In the genomic region with DNA sequence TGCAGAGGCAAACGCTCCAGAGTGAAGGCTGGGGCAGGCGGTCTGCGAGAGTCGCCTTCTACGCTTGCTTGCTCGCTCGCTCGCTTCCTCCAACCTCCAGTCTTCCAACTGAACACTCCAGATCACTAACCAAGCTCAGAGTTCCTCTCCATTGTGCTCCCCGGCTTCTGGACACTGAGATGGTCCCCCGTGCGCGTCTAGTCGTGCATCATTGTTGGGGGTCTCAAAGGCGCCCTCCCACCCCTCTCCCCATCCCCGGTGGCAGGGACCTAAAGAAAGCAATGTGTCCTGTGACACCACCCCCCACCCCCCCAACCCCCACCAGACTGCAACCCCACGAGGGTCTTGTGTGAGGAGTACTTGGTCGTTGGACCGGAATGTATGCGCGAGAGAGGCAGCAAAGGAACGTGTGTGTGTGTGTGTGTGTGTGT, we compare ENCODE assay signal across 8 mouse cellular contexts. TPM values are rescaled to one million over a fixed set of nuclear protein-coding genes. Genes with fewer than 3 reads are reported as not detected.
DNase-seq lines count a peak whose midpoint lies in the region; ATAC-seq and TF ChIP-seq lines count a peak whose summit lies in the region.

No protein-coding gene starts in this region.

- H3K36me3 ChIP-seq in kidney, embryonic 16.5 days (ENCODE audit: insufficient read depth, low read length): no peaks in the 10 kb centered on the region
- no peaks in the 10 kb centered on the region for H3K36me3 ChIP-seq in limb, embryonic 14.5 days (ENCODE audit: control insufficient read depth, insufficient read depth, low read length)
- no peaks in the 10 kb centered on the region for H3K36me3 ChIP-seq in neural tube, embryonic 15.5 days

- H3K27me3 ChIP-seq in kidney, embryonic 16.5 days (ENCODE audit: insufficient read depth, low read length): peaks cover 10% of the 10 kb centered on the region
- H3K27me3 ChIP-seq in limb, embryonic 14.5 days (ENCODE audit: control insufficient read depth, insufficient read depth, low read length): no peaks in the 10 kb centered on the region
- no peaks in the 10 kb centered on the region for H3K27me3 ChIP-seq in neural tube, embryonic 15.5 days (replicated peaks)

- no peak for TF ChIP-seq POLR2A in bone marrow, adult 2 months (IDR thresholded peaks at IDR 0.05; ENCODE audit: borderline replicate concordance, control insufficient read depth, low read depth, low read length)
- TF ChIP-seq POLR2A in limb, embryonic 14.5 days (IDR thresholded peaks at IDR 0.05; ENCODE audit: borderline replicate concordance, extremely low read depth, insufficient read depth, insufficient read length): no peak

- peak overlapping the region; percentile 60 for H3K4me3 ChIP-seq in kidney, embryonic 16.5 days (ENCODE audit: low read length)
- H3K4me3 ChIP-seq in bone marrow, adult 2 months (replicated peaks; ENCODE audit: control insufficient read depth, low read depth, low read length): peak overlapping the region; percentile 43
- peak overlapping the region; percentile 60 for H3K4me3 ChIP-seq in limb, embryonic 14.5 days (replicated peaks; ENCODE audit: low read length)
- peak overlapping the region; percentile 68 for H3K4me3 ChIP-seq in neural tube, embryonic 15.5 days (replicated peaks)

- TF ChIP-seq CTCF in bone marrow, adult 2 months (IDR thresholded peaks at IDR 0.05; ENCODE audit: control insufficient read depth, insufficient read depth, low read length): no peak

- peaks cover 12% of the 10 kb centered on the region; the same call in 1 of the 2 replicates for H3K4me1 ChIP-seq in kidney, embryonic 16.5 days (ENCODE audit: insufficient read depth, low read length)
- H3K4me1 ChIP-seq in bone marrow, adult 2 months (ENCODE audit: control insufficient read depth, insufficient read depth, low read length): no peaks in the 10 kb centered on the region; the same call in 1 of the 2 replicates
- H3K4me1 ChIP-seq in limb, embryonic 14.5 days (ENCODE audit: control insufficient read depth, insufficient read depth, low read length): no peaks in the 10 kb centered on the region; the same call in 1 of the 2 replicates
- peaks cover 26% of the 10 kb centered on the region for H3K4me1 ChIP-seq in neural tube, embryonic 15.5 days

- peak overlapping the region; percentile 96 for H3K4me2 ChIP-seq in kidney, embryonic 16.5 days (replicated peaks; ENCODE audit: low read depth, low read length)
- peak overlapping the region; percentile 92 for H3K4me2 ChIP-seq in limb, embryonic 14.5 days (replicated peaks; ENCODE audit: low read depth, low read length, severe bottlenecking)
- peak overlapping the region; percentile 96 for H3K4me2 ChIP-seq in neural tube, embryonic 15.5 days

- no peaks in the 10 kb centered on the region for H3K9me3 ChIP-seq in kidney, embryonic 16.5 days (ENCODE audit: low read length)
- no peaks in the 10 kb centered on the region for H3K9me3 ChIP-seq in limb, embryonic 14.5 days (ENCODE audit: control insufficient read depth, low read length)
- H3K9me3 ChIP-seq in neural tube, embryonic 15.5 days (replicated peaks): no peaks in the 10 kb centered on the region

- WGBS in kidney, embryonic 16.5 days: 3% methylated on average over 17 of the region's 21 CpGs
- 19% methylated on average over 21 of the region's 21 CpGs for WGBS in bone marrow, adult 2 months
- WGBS in limb, embryonic 14.5 days: 2% methylated on average over 21 of the region's 21 CpGs
- under 1% methylated on average over 21 of the region's 21 CpGs for WGBS in neural tube, embryonic 15.5 days

- ATAC-seq in kidney, embryonic 16.5 days (ENCODE audit: low FRiP score, low TSS enrichment): peak; percentile 54
- ATAC-seq in limb, embryonic 14.5 days (ENCODE audit: low FRiP score, low read depth): peak; percentile 39
- peak; percentile 54 for ATAC-seq in neural tube, embryonic 15.5 days (ENCODE audit: low FRiP score)
- no peak; the same call in 1 of the 2 replicates for ATAC-seq in megakaryocyte progenitor cell, adult 5-6 weeks (replicated peaks; ENCODE audit: poor library complexity)
- ATAC-seq in erythroid progenitor cell, adult 5-6 weeks (replicated peaks; ENCODE audit: low FRiP score, poor library complexity, severe bottlenecking): no peak

- peak overlapping the region; percentile 54 for H3K9ac ChIP-seq in kidney, embryonic 16.5 days (replicated peaks; ENCODE audit: low read length)
- H3K9ac ChIP-seq in limb, embryonic 14.5 days (ENCODE audit: low read depth, low read length, severe bottlenecking): peak overlapping the region; percentile 65
- H3K9ac ChIP-seq in neural tube, embryonic 15.5 days (replicated peaks): peak overlapping the region; percentile 64; the same call in 1 of the 2 replicates

- peak overlapping the region; percentile 58 for H3K27ac ChIP-seq in kidney, embryonic 16.5 days (ENCODE audit: low read length)
- no peak overlapping the region for H3K27ac ChIP-seq in bone marrow, adult 2 months (ENCODE audit: control insufficient read depth, insufficient read depth, low read depth, low read length, poor library complexity)
- no peak overlapping the region for H3K27ac ChIP-seq in limb, embryonic 14.5 days (replicated peaks; ENCODE audit: low read depth, low read length)
- peak overlapping the region; percentile 72 for H3K27ac ChIP-seq in neural tube, embryonic 15.5 days (replicated peaks)

- DNase-seq in kidney, adult 8-10 months: no peak
- peak; percentile 37 for DNase-seq in forelimb bud, embryonic 11.5 days (ENCODE audit: low read depth, low spot score)
- DNase-seq in limb, embryonic 14.5 days (ENCODE audit: low spot score): no peak

RNA-seq across cellular contexts. Expression of a gene that starts 0.4 kb away (rescaled TPM):
- 8.3 and 9.1 TPM in 2 replicates for polyA plus RNA-seq in kidney, embryonic 16.5 days (2015; fragmentation: Nextera tagmentation; extraction: Ambion mirVana)
- 0.50 and 1.0 TPM in 2 replicates for polyA plus RNA-seq in bone marrow, adult 2 months (2011; ENCODE audit: insufficient read depth, insufficient read length, low replicate concordance, missing spikeins)
- polyA plus RNA-seq in limb, embryonic 14.5 days (2012; rRNA removed): 11.2 and 17.0 TPM in 2 replicates
- polyA plus RNA-seq in limb, embryonic 14.5 days (2014; fragmentation: Nextera tagmentation; extraction: Ambion mirVana): 8.6 and 9.2 TPM in 2 replicates
- polyA plus RNA-seq in neural tube, embryonic 15.5 days (2015; fragmentation: Nextera tagmentation; extraction: Ambion mirVana): 10.4 and 11.2 TPM in 2 replicates
- total RNA-seq in megakaryocyte progenitor cell, adult 5-6 weeks (2015): 0.10 TPM in 1 of 2 replicates, not detected in the other
- under 0.01 TPM in 1 of 2 replicates, not detected in the other for total RNA-seq in megakaryocyte progenitor cell, adult 5-6 weeks (2017)
- not detected in 2 replicates for total RNA-seq in erythroid progenitor cell, adult 5-6 weeks (2015; ENCODE audit: low replicate concordance)
- not detected in 2 replicates for total RNA-seq in erythroid progenitor cell, adult 5-6 weeks (2017; ENCODE audit: low replicate concordance)

Comparison
In these comparisons a context has a peak if more than half of its experiments do, and no peak if none do; other contexts are left out.
1. ATAC-seq: peak in kidney, embryonic 16.5 days (single experiment), limb, embryonic 14.5 days (single experiment) and neural tube, embryonic 15.5 days (single experiment); none in megakaryocyte progenitor cell, adult 5-6 weeks (single experiment) and erythroid progenitor cell, adult 5-6 weeks (single experiment).
2. H3K27ac ChIP-seq: peak in kidney, embryonic 16.5 days (single experiment) and neural tube, embryonic 15.5 days (single experiment); none in bone marrow, adult 2 months (single experiment) and limb, embryonic 14.5 days (single experiment).
3. Peak in every context shown above with its lines, with median percentiles within 50 percentile points of each other: H3K4me2 ChIP-seq, H3K4me3 ChIP-seq and H3K9ac ChIP-seq.